Mouse (Mus musculus): ENCODE data around the gene Mrpl23.

The Mrpl23 gene

DNA sequence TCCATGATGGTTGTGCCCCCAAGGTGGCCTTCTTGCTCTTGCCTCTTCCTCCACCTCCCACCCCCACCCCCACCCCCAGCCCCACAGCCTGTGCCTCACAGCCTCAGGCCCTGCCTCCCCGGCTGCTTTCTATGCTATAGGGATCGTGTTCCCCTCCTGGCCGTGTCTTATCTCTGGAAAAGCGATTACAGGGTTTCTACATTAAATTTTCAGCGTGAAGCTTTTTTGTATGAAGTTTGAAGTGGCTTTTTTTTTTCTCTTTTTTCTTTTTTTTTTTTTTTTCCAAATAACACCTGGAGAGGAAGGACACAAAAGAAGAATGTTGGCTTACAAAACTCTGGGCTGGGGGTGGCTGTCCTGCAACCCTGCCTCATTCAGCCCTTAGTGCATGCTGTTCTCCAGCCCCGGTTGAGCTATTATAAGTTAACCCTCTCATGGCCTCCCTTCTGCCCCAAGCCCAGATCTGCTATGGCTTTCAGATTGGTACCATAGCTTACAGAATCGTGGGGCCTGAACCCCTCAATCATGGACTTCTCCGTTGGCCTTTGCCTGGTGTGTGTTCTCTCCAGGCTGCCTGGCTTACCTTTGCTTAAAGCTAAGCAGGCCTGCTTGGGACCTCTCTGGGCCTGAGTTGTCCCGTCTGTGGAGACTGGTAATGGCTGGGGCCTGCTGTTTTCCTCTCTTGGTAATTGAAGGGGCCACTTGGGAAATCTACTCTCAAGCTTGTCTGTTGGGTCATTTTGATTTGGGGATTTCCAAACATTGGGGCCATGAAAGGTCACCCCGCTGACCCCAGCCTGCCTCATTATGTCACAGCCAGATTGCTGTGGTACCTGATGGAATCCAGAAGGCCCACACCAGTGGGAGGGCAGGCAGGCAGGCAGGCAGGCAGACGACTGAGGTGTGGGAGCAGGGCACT lies 21.2 kb downstream of the Mrpl23 start:
- DNase-seq, result no peak

DNA sequence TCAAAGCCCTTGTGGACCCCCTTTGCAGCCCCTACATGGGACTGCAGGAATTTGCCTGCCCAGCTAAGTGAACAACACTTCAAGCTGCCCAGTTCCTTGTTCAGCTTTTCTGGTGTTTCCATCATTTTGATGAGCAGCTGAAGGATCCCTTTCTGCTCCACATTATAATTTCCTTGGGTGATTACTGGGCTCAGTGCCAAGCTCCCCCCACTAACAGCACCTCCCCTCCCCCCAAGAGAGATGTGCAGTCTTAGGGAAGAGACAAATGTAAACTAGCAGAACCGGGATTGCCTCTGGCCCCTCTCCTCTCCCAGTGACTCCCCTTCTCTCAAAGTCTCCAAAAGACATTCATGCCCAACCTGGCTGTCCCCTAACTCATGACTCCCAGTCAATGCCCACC lies 22.1 kb downstream of the Mrpl23 start:
- peak in 1 of 2 experiments; percentile 51 for DNase-seq

GRCm38 (mm10) chr7:142555366-142556088 lies 23.0 kb downstream of the Mrpl23 start:
- DNase-seq, result no peak

DNA sequence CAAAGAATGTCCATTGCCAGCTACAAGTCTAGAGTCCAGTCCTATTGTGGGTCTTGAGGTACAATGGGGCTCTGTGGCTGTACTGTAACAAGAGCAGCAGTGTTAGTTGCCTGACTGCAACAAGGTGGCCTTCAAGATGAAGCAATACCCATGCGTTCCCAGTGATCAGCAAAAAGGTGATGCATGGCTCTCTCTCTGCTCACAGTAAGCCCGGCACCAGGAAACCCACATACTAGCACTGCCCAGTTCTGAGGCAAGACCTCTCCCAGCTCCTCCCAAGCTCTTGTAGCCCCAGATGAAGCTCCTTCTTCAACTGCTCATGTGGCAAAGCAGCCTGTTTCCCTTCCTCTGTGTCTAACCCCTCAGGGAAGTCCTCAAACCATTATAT lies 23.6 kb downstream of the Mrpl23 start:
- no peak for DNase-seq

GRCm38 (mm10) chr7:142557696-142558095 lies 25.2 kb downstream of the Mrpl23 start:
- no peak for DNase-seq

DNA sequence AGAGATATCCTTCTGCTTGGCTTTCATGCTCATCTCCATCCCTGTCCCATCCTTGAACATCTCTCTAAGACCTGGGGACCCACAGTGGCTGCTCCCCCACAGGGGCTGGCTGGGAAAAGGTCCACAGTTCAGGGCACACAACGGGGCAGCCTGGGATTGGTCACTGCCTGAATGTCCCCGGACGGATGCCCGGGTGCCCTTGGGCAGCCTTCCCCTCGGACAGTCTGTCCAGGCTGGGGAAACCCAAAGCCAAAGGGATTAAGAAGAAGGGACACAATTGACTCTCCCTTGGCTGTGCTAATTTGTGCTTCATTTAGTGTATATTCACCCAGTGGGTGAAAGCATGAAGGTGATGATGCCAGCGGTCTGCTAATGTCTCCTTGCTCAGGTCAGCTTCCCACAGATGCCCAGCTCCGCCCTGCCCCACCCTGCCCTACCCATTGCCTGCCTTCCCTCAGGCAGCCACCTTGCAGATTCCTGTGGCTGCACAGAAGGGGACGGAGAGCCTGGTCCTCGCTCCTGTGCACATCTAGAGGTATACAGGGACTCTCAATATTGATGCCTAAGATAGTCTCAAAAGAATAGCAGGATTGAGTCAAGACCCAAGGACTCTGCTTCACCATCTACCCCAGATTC lies 26.1 kb downstream of the Mrpl23 start:
- no peak for DNase-seq

GRCm38 (mm10) chr7:142559651-142560175 lies 27.2 kb downstream of the Mrpl23 start:
- DNase-seq, result no peak

DNA sequence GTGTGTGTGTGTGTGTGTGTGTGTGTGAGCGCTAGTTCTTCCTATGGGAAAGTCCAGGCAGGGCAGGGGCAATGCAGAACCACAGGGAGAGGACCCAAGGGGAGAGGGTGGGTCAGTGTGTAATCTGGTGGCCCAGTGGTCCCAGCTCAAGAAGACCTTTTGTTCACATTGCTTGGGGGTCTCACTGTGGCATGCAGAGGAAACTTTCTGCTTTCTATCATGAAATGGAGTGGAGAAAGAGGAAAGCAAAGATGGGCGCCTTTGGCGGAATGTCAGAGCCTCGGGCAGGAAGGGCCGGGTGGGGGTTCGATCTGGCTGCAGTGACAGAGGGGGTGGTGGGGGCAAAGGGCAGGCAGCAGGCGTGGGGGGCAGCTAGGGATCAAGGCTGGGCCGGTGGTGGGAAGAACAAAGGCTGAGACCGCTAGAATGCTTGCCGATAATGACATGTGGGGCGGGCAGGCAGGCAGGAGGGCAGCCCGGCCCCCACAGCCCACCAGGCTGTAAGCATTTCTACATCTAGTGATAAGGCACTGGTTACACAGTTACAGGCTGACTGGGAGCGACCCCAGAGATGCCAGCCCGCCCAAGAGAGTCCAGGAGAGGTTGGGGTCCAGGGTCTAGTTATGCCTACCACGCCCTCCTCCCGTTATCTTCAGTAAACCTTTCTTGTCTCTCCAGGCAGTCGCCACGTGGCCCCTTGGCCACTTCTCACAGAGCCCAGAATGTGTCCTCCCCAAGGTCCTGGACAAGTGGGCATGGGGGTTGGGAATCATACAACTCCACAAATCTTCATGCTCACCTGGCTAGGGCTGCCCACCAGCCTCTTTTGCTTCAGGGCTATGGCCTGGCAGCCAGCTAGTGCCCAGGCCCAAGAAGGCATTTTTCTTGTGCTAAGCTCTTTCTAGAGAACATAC lies 28.7 kb downstream of the Mrpl23 start:
- peak in 1 of 2 experiments; percentile 45 for DNase-seq

- DNase-seq, result peak; percentile 84 to 87
Observed at GRCm38 (mm10) chr7:142561856-142562404, 29.4 kb downstream of the Mrpl23 start.

GRCm38 (mm10) chr7:142563168-142563567 lies 30.7 kb downstream of the Mrpl23 start:
- peak; percentile 69 to 75 for DNase-seq

- DNase-seq, result peak in 1 of 2 experiments; percentile 27
Observed at GRCm38 (mm10) chr7:142564955-142565643, 32.6 kb downstream of the Mrpl23 start.

- no peak for DNase-seq
Observed at GRCm38 (mm10) chr7:142566512-142566911, 34.0 kb downstream of the Mrpl23 start.

- no peak for DNase-seq
Observed at GRCm38 (mm10) chr7:142568985-142569384, 36.5 kb downstream of the Mrpl23 start.

GRCm38 (mm10) chr7:142570565-142570964 lies 38.1 kb downstream of the Mrpl23 start:
- no peak for DNase-seq

GRCm38 (mm10) chr7:142571458-142572220 lies 39.2 kb downstream of the Mrpl23 start:
- no peak for DNase-seq

DNA sequence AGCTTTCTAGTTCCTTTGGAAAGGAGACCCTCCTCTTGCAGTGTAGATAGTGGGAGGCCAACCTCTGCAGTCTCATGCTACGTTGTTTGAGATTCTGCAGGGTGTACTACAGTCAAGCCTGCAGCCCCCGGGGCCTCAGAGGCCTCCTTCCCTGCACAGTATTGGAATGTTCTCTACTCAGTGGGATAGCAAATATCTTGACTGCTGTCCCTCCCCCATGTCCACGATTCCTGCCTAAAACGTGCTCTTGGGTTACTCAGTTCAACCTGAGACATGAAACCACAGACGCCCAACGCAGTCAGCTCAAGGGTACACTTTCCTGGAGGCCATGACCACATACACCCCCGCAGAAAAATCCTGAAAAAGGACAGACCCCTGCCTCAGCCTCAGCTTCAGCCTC lies 39.9 kb downstream of the Mrpl23 start:
- no peak for DNase-seq

GRCm38 (mm10) chr7:142572992-142573391 lies 40.5 kb downstream of the Mrpl23 start:
- DNase-seq, result no peak

DNA sequence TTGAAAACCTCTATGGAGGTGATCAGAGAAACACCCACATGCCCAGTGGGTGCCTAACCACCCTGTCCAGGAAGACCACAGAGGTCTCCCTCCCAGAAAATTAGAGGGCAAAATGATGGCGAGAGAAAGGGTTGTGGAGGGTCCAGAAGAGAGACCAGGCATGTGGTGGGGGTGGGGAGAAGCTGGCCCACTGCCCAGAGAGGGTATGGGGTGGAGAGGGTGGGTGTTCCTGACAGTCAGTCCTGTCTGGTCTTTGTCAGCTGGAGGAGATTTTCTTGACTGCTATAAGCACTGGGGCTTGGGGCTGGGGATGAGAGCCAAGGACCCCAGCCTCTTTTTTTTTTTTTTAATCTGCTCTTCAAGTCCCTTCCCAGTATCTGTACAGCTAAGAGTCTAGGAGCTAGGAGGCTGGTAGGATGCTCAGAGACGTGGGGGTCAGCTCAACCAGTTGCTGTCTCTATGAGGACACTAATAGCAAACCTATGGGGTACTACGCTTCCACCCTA lies 41.7 kb downstream of the Mrpl23 start:
- peak in 1 of 2 experiments; percentile 42 for DNase-seq

- DNase-seq, result no peak
Observed at GRCm38 (mm10) chr7:142574826-142575351, 42.4 kb downstream of the Mrpl23 start.

GRCm38 (mm10) chr7:142575491-142575890 lies 43.0 kb downstream of the Mrpl23 start:
- DNase-seq, result no peak

Data from cerebellum, postnatal 10 days (tissue).